Mouse (Mus musculus) testis, adult 2 months (tissue): ENCODE data around the gene Sptbn4. TPM values are rescaled to one million over a fixed set of nuclear protein-coding genes. Genes with fewer than 3 reads are reported as not detected.

Experiments used
- H3K27ac ChIP-seq: fragments of 200-500 bp; 2 replicates; pipeline ENCODE4 v1.5.1; 2012; ENCODE audit warnings: low read depth, low read length; ENCODE audit not compliant: control insufficient read depth, insufficient read depth
- H3K27me3 ChIP-seq: fragments of 200-500 bp; 2 replicates; pipeline ENCODE4 v1.6.1; 2012; ENCODE audit warnings: mild to moderate bottlenecking, low read length, moderate library complexity; ENCODE audit not compliant: control insufficient read depth, insufficient read depth
- H3K36me3 ChIP-seq: fragments of 200-500 bp; 2 replicates; pipeline ENCODE4 v1.6.1; 2012; ENCODE audit warnings: mild to moderate bottlenecking, low read length; ENCODE audit not compliant: control insufficient read depth, insufficient read depth
- H3K4me1 ChIP-seq: fragments of 200-500 bp; 2 replicates; pipeline ENCODE4 v1.6.1; 2012; ENCODE audit warnings: low read length; ENCODE audit not compliant: control insufficient read depth, insufficient read depth
- H3K4me3 ChIP-seq: fragments of 200-500 bp; 2 replicates; pipeline ENCODE4 v1.5.1; 2012; ENCODE audit warnings: low read depth, mild to moderate bottlenecking, low read length, moderate library complexity, mixed read lengths; ENCODE audit not compliant: control insufficient read depth
- CTCF ChIP-seq: fragments of 200-500 bp; IDR thresholded peaks from 2 replicates; pipeline ENCODE4 v1.5.1; 2012; ENCODE audit warnings: low read depth, mild to moderate bottlenecking, inconsistent platforms, low read length, moderate library complexity; ENCODE audit not compliant: control insufficient read depth, insufficient read depth, insufficient replicate concordance
- POLR2A ChIP-seq: fragments of 200-500 bp; IDR thresholded peaks from 2 replicates; pipeline ENCODE4 v1.6.1; 2012; ENCODE audit warnings: low read depth, mild to moderate bottlenecking, inconsistent platforms, low read length, moderate library complexity; ENCODE audit not compliant: control insufficient read depth
- polyA plus RNA-seq: library from polyadenylated mRNA; depleted of rRNA; stranded (reverse); fragments of >200 nt; gene quantifications from 2 replicates; pipeline ENCODE4 v1.2.3, GENCODE M21; 2012

Sptbn4 gene
- polyA plus RNA-seq, 1 experiment: 34.7 TPM

DNA sequence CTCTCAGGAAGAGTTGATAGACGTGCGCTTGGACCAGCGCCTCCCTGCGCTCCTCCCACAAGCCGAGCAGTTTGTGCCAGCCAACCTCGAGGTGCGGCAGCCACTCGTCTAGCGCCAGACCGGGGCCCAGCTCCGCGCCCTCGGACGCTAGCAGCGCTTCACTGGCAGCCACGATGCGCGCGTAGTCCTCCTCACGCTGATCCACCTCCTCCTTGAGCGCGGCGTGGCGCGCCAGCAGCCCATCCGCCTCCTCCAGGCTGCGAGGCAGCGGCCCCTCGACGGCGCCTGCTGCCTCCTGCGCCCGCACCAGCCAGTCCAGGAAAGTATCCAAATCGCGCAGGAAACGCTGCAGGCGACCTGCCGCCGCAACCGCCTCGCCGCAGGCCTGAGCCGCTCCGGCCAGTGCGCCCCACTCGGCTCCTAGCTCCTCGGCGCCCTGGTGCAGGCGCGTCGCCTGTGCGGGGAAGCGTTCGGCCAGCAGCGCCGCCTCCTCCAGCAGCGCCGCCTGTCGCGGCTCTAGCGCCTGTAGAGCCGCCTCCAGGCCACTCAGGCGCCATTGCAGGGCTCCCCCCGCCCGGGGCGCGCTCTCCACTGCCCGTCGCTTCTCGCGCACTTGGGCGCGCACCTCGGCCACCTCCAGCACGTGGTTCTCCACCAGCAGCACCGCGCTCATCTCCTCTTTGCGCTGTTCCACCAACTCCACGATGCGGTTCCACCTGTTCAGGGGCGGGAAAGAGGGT, 43.1 kb downstream of the Sptbn4 start:
- no peak overlapping the region for H3K27ac ChIP-seq
- no peak for TF ChIP-seq POLR2A
- TF ChIP-seq CTCF: no peak
- H3K4me1 ChIP-seq: peaks cover 12% of the 10 kb centered on the region
- H3K4me3 ChIP-seq: no peak overlapping the region
- H3K36me3 ChIP-seq: no peaks in the 10 kb centered on the region
- no peaks in the 10 kb centered on the region for H3K27me3 ChIP-seq

GRCm38 (mm10) chr7:27402675-27403074, 44.8 kb downstream of the Sptbn4 start:
- H3K36me3 ChIP-seq: no peaks in the 10 kb centered on the region
- TF ChIP-seq CTCF (peak; percentile 87; the same call in 1 of the 2 replicates), POLR2A (no peak)
- H3K4me3 ChIP-seq: no peak overlapping the region
- H3K27me3 ChIP-seq: no peaks in the 10 kb centered on the region
- peaks cover 5% of the 10 kb centered on the region; the same call in 1 of the 2 replicates for H3K4me1 ChIP-seq
- no peak overlapping the region for H3K27ac ChIP-seq

DNA sequence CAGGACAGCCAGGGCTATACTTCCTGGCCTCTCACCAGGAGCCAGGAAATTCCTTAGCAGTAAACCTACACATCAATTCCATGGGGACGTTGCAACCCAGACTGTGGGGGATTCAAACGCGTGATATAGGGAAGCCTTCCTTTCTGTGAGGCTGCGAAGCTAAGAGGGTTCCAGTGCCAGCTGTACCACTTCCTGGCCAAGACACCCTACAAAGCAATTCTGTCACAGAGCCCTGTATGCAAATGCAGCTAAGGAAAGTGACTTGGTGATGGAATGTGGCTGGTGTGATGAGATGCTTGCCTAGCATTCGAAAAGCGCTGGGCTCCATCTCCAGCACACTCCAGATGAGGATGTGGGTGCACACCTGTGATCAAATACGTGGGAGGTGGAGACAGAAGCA, 46.9 kb downstream of the Sptbn4 start:
- Histone ChIP-seq H3K4me3 (no peak overlapping the region), H3K27ac (no peak overlapping the region), H3K27me3 (no peaks in the 10 kb centered on the region), H3K36me3 (no peaks in the 10 kb centered on the region), H3K4me1 (peaks cover 19% of the 10 kb centered on the region)
- no peak for TF ChIP-seq POLR2A
- no peak for TF ChIP-seq CTCF

- H3K4me1 ChIP-seq: peaks cover 17% of the 10 kb centered on the region
- no peaks in the 10 kb centered on the region for H3K36me3 ChIP-seq
- H3K4me3 ChIP-seq: peak overlapping the region; percentile 70
- TF ChIP-seq CTCF (peak; percentile 94), POLR2A (no peak; the same call in 1 of the 2 replicates)
- H3K27me3 ChIP-seq: no peaks in the 10 kb centered on the region
- no peak overlapping the region for H3K27ac ChIP-seq
These were observed 50.2 kb downstream of the Sptbn4 start for GRCm38 (mm10) chr7:27397048-27397949.

DNA sequence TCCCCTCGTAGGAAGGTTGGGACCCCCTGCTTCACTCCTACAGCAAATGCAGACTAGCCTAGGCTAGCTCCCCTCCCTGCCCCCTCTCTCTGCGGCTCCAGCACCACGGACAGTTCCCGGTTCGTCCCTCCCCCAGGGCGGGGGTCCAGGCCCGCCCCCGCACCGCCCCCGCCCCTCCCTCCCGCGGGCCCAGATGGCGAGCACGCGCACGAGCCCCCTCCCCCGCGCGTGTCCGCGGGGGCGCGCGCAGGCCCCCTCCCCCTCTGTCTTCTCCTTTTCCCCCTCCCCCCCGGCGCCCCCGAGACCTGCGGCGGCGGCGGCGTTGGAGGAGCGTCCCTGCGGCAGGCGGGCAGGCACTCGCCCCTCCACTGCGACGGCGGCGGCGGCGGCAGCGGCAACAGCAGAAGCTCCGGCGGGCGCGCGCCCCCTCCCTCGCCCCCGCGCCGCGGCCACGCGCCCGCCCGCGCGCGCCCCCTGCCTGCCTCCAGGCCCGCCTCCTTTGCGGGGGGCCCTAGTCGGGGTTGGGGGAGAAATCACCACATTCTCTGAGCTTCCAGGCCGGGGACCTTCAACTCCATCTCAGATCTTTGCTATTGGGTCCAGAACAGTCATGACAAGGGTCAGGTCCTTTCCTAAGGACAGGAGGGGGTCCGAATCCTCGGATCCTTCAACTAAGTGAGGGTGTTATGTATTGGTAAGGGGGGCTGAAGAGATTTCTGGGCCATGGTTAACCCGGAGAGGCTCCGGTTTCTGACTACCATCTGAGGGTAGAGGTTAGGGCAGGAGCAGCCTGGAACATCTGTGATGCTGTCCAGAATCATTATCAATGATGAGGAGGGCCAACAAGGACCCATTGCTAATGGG, 51.1 kb downstream of the Sptbn4 start:
- Histone ChIP-seq H3K27me3 (no peaks in the 10 kb centered on the region), H3K27ac (no peak overlapping the region), H3K4me1 (peaks cover 17% of the 10 kb centered on the region), H3K4me3 (peak overlapping the region; percentile 70), H3K36me3 (no peaks in the 10 kb centered on the region)
- TF ChIP-seq CTCF (no peak), POLR2A (no peak)

- Histone ChIP-seq H3K36me3 (no peaks in the 10 kb centered on the region), H3K27me3 (no peaks in the 10 kb centered on the region), H3K4me1 (peaks cover 17% of the 10 kb centered on the region), H3K27ac (no peak overlapping the region), H3K4me3 (peak overlapping the region; percentile 15)
- TF ChIP-seq CTCF: no peak
- TF ChIP-seq POLR2A: no peak
These were observed 51.8 kb downstream of the Sptbn4 start for GRCm38 (mm10) chr7:27395521-27396183.
